Mouse (Mus musculus): Measurements from ENCODE around the gene Usp44.

DNA sequence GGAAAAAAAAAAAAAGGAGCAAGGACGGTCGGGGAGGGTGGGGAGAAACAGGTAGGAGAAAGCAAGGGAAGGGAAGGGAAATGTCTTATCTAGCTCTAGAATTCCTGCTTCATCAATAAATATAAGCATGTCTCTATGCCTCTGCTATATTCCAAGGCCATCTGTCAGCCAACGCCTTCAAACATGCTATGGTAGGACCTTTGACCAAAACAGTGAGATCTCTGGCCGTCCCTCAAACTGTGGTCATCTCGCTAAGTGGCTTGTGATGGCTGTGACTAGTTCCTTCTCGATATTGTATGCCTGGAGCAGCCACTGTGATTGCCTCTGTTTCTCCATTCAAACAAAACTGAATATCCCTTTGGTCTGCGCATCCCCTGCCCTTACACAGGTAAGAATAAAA lies 19.3 kb upstream of the Usp44 start:
- TF ChIP-seq CTCF (conservative IDR thresholded peaks at IDR 0.05; ENCODE audit: insufficient read depth, insufficient read length, low read depth, low read length) (no peak), POLR2A (IDR thresholded peaks at IDR 0.05; ENCODE audit: low read depth, low read length) (no peak)
